Mouse (Mus musculus) small intestine, adult 2 months (tissue): ENCODE measurements around the gene Pde4dip.

Experiments
- CTCF ChIP-seq: fragments of 200-500 bp; IDR thresholded peaks from 2 replicates; pipeline ENCODE4 v1.5.1; 2012; ENCODE audit warnings: low read depth, mild to moderate bottlenecking, control low read depth, inconsistent platforms, low read length, moderate library complexity, mixed read lengths; ENCODE audit not compliant: insufficient replicate concordance, insufficient read length; ENCODE audit errors: extremely low read depth
- POLR2A ChIP-seq: fragments of 200-500 bp; IDR thresholded peaks from 2 replicates; pipeline ENCODE4 v1.6.1; 2012; ENCODE audit warnings: low read depth, mild to moderate bottlenecking, control low read depth, inconsistent platforms, low read length, moderate library complexity

- TF ChIP-seq CTCF (no peak), POLR2A (no peak)
Measured at GRCm38 (mm10) chr3:97776195-97776594, 112.3 kb downstream of the Pde4dip start.
